Mouse (Mus musculus) heart, postnatal 0 days (tissue): ENCODE measurements around the gene Gm9903.

Experiments used
- CTCF ChIP-seq: IDR thresholded peaks from 2 replicates; pipeline ENCODE4 v1.5.1; 2016; ENCODE audit warnings: antibody characterized with exemption, control low read depth, low read depth
- EP300 ChIP-seq: IDR thresholded peaks from 2 replicates; pipeline ENCODE4 v1.6.1; 2016; ENCODE audit warnings: antibody characterized with exemption, low read depth

DNA sequence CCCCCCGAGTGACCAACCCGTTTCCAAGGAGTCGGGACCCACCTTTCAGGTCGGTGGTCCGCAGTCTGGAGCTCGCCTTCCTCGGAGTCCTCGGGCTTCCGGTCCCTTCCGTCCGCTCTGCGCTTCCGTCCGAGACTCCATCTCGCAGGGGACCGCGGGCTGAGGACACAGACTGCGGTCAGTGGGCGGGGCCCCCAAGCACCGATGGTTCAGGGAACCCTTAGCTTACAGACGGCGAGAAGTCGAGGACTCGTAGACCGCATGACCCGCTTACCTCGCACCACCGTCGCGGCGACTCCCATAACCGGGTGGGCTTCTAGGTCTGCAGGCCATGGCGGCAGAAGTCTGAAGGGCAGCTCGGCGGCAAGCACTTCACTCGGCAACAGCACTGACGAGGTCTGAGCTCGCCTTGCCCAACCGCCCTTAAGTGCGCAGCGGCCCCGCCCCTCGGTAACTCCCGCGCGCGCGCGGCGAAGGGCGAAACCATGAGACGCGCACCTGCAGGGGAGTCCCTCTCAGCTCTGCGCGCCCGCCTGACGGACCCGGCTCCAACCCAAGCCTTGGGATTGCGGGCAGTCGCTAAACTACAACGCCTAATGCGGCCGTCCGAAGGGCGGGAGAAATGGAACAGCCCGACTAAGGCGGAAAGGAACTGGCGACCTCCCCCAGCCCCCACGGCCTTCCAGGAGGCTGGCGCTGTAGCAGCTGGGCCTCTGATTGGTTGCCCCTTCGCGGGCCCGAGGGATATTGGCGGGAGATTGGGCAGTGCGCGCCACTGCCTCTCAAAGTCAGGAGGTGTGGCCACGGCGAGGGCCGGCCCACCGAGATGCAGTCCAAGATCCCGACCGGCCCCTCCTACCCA lies 22.4 kb downstream of the Gm9903 start, which contains the start of gene Slbp:
- TF ChIP-seq CTCF (no peak), EP300 (peak; percentile 85; the same call in 1 of the 2 replicates)
